Mouse (Mus musculus): Measurements from ENCODE around the gene Gm11563. TPM values are rescaled to one million over a fixed set of nuclear protein-coding genes. Genes with fewer than 3 reads are reported as not detected.

The Gm11563 gene
- polyA plus RNA-seq, 1 experiment from 2014 or later, result not detected

Other genes with a start within 250 kb of the Gm11563 start
- gene Krt12, start 236.7 kb downstream of the Gm11563 start, polyA plus RNA-seq (2016; fragmentation: Nextera tagmentation; extraction: Ambion mirVana), result not detected in 2 replicates
- gene Krt20, start 220.8 kb downstream of the Gm11563 start, polyA plus RNA-seq (2016; fragmentation: Nextera tagmentation; extraction: Ambion mirVana), result 0.40 and 0.42 TPM in 2 replicates
- gene Krt23, start 165.8 kb downstream of the Gm11563 start, polyA plus RNA-seq (2016; fragmentation: Nextera tagmentation; extraction: Ambion mirVana), result 0.61 and 2.4 TPM in 2 replicates
- not detected in 2 replicates for gene Krt39, start 137.6 kb downstream of the Gm11563 start, polyA plus RNA-seq (2016; fragmentation: Nextera tagmentation; extraction: Ambion mirVana)
- not detected in 2 replicates for gene Krt40, start 115.8 kb downstream of the Gm11563 start, polyA plus RNA-seq (2016; fragmentation: Nextera tagmentation; extraction: Ambion mirVana)
- gene Krtap3-3, start 108.1 kb downstream of the Gm11563 start, polyA plus RNA-seq (2016; fragmentation: Nextera tagmentation; extraction: Ambion mirVana), result not detected in 2 replicates
- not detected in 2 replicates for gene Krtap3-2, start 102.1 kb downstream of the Gm11563 start, polyA plus RNA-seq (2016; fragmentation: Nextera tagmentation; extraction: Ambion mirVana)
- not detected in 2 replicates for gene Gm11939, start 99.5 kb downstream of the Gm11563 start, polyA plus RNA-seq (2016; fragmentation: Nextera tagmentation; extraction: Ambion mirVana)
- not detected in 2 replicates for gene Krtap3-1, start 92.3 kb downstream of the Gm11563 start, polyA plus RNA-seq (2016; fragmentation: Nextera tagmentation; extraction: Ambion mirVana)
- not detected in 2 replicates for gene Krtap1-5, start 77.9 kb downstream of the Gm11563 start, polyA plus RNA-seq (2016; fragmentation: Nextera tagmentation; extraction: Ambion mirVana)
- not detected in 2 replicates for gene Krtap1-4, start 75.3 kb downstream of the Gm11563 start, polyA plus RNA-seq (2016; fragmentation: Nextera tagmentation; extraction: Ambion mirVana)
- not detected in 2 replicates for gene Krtap1-3, start 67.6 kb downstream of the Gm11563 start, polyA plus RNA-seq (2016; fragmentation: Nextera tagmentation; extraction: Ambion mirVana)
- not detected in 2 replicates for gene Krtap9-3, start 60.9 kb downstream of the Gm11563 start, polyA plus RNA-seq (2016; fragmentation: Nextera tagmentation; extraction: Ambion mirVana)
- gene Gm11938, start 55.7 kb downstream of the Gm11563 start, polyA plus RNA-seq (2016; fragmentation: Nextera tagmentation; extraction: Ambion mirVana), result not detected in 2 replicates
- gene Gm11937, start 48.8 kb downstream of the Gm11563 start, polyA plus RNA-seq (2016; fragmentation: Nextera tagmentation; extraction: Ambion mirVana), result not detected in 2 replicates
- gene Krtap2-4, start 44.1 kb downstream of the Gm11563 start, polyA plus RNA-seq (2016; fragmentation: Nextera tagmentation; extraction: Ambion mirVana), result not detected in 2 replicates
- not detected in 2 replicates for gene Gm11562, start 38.5 kb downstream of the Gm11563 start, polyA plus RNA-seq (2016; fragmentation: Nextera tagmentation; extraction: Ambion mirVana)
- not detected in 2 replicates for gene Krtap4-1, start 30.7 kb downstream of the Gm11563 start, polyA plus RNA-seq (2016; fragmentation: Nextera tagmentation; extraction: Ambion mirVana)
- gene Krtap4-2, start 23.9 kb downstream of the Gm11563 start, polyA plus RNA-seq (2016; fragmentation: Nextera tagmentation; extraction: Ambion mirVana), result not detected in 2 replicates
- gene Krtap4-7, start 14.9 kb downstream of the Gm11563 start, polyA plus RNA-seq (2016; fragmentation: Nextera tagmentation; extraction: Ambion mirVana), result not detected in 2 replicates
- not detected in 2 replicates for gene Gm11555, start 8.7 kb downstream of the Gm11563 start, polyA plus RNA-seq (2016; fragmentation: Nextera tagmentation; extraction: Ambion mirVana)
- gene Krtap4-6, start 7.0 kb upstream of the Gm11563 start, polyA plus RNA-seq (2016; fragmentation: Nextera tagmentation; extraction: Ambion mirVana), result not detected in 2 replicates
- not detected in 2 replicates for gene Gm14190, start 31.8 kb upstream of the Gm11563 start, polyA plus RNA-seq (2016; fragmentation: Nextera tagmentation; extraction: Ambion mirVana)
- not detected in 2 replicates for gene Gm14180, start 75.3 kb upstream of the Gm11563 start, polyA plus RNA-seq (2016; fragmentation: Nextera tagmentation; extraction: Ambion mirVana)
- gene Gm11595, start 114.0 kb upstream of the Gm11563 start, polyA plus RNA-seq (2016; fragmentation: Nextera tagmentation; extraction: Ambion mirVana), result not detected in 2 replicates
- gene Krtap4-8, start 121.7 kb upstream of the Gm11563 start, polyA plus RNA-seq (2016; fragmentation: Nextera tagmentation; extraction: Ambion mirVana), result not detected in 2 replicates
- gene Krtap4-9, start 126.2 kb upstream of the Gm11563 start, polyA plus RNA-seq (2016; fragmentation: Nextera tagmentation; extraction: Ambion mirVana), result not detected in 2 replicates
- not detected in 2 replicates for gene Gm11596, start 134.5 kb upstream of the Gm11563 start, polyA plus RNA-seq (2016; fragmentation: Nextera tagmentation; extraction: Ambion mirVana)
- gene Gm11569, start 140.0 kb upstream of the Gm11563 start, polyA plus RNA-seq (2016; fragmentation: Nextera tagmentation; extraction: Ambion mirVana), result not detected in 2 replicates
- gene Gm11554, start 145.5 kb upstream of the Gm11563 start, polyA plus RNA-seq (2016; fragmentation: Nextera tagmentation; extraction: Ambion mirVana), result not detected in 2 replicates
- not detected in 2 replicates for gene Krtap4-13, start 150.9 kb upstream of the Gm11563 start, polyA plus RNA-seq (2016; fragmentation: Nextera tagmentation; extraction: Ambion mirVana)
- not detected in 2 replicates for gene Gm11564, start 156.7 kb upstream of the Gm11563 start, polyA plus RNA-seq (2016; fragmentation: Nextera tagmentation; extraction: Ambion mirVana)
- gene 2300003K06Rik, start 179.1 kb upstream of the Gm11563 start, polyA plus RNA-seq (2016; fragmentation: Nextera tagmentation; extraction: Ambion mirVana), result not detected in 2 replicates
- not detected in 2 replicates for gene Krtap4-16, start 192.6 kb upstream of the Gm11563 start, polyA plus RNA-seq (2016; fragmentation: Nextera tagmentation; extraction: Ambion mirVana)
- not detected in 2 replicates for gene Gm11568, start 199.0 kb upstream of the Gm11563 start, polyA plus RNA-seq (2016; fragmentation: Nextera tagmentation; extraction: Ambion mirVana)
- gene Gm11559, start 205.5 kb upstream of the Gm11563 start, polyA plus RNA-seq (2016; fragmentation: Nextera tagmentation; extraction: Ambion mirVana), result not detected in 2 replicates
- not detected in 2 replicates for gene Krtap9-1, start 214.4 kb upstream of the Gm11563 start, polyA plus RNA-seq (2016; fragmentation: Nextera tagmentation; extraction: Ambion mirVana)
- gene Gm11567, start 220.2 kb upstream of the Gm11563 start, polyA plus RNA-seq (2016; fragmentation: Nextera tagmentation; extraction: Ambion mirVana), result not detected in 2 replicates
- gene Krtap31-1, start 249.0 kb upstream of the Gm11563 start, polyA plus RNA-seq (2016; fragmentation: Nextera tagmentation; extraction: Ambion mirVana), result not detected in 2 replicates